Mouse (Mus musculus) right cerebral cortex, adult 2 months (tissue): ENCODE measurements around the gene Faap20.

Source experiments
- DNase-seq, 2 experiments: peaks; one replicate each; pipeline ENCODE4 v3.0.0; 2021 to 2022; ENCODE audit warnings: low spot score in 2 of 2

Gene Faap20

GRCm38 (mm10) chr4:155249648-155250351, at the start of gene Faap20:
Faap20 (plus strand) TSS chr4:155249802.
- peak; percentile 80 to 81 for DNase-seq

GRCm38 (mm10) chr4:155200861-155201390, 48.7 kb upstream of the Faap20 start:
- no peak for DNase-seq

DNA sequence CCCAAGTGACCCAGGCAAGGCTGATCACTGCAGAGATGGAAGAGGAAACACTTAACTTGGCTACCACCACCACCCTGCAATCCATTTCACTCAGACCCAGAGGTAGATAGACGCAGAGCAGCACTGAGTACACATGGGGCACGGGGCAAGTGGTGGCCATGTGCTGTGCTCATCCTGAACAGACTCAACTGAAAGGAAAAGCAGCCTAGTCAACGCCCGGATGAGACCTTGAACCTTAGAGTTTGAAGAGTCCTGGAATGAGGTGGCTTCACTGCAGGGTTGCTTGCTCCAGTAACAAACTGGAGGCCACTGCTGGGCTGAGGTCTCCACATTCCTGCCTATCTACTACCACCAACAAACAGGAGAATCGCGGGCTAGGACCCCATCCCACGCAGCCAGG, 47.8 kb upstream of the Faap20 start:
- DNase-seq = no peak

GRCm38 (mm10) chr4:155205919-155206318, 43.7 kb upstream of the Faap20 start:
- no peak for DNase-seq

GRCm38 (mm10) chr4:155206498-155206897, 43.1 kb upstream of the Faap20 start:
- no peak for DNase-seq

- DNase-seq = no peak
Measured at GRCm38 (mm10) chr4:155207841-155208240, 41.8 kb upstream of the Faap20 start.

DNA sequence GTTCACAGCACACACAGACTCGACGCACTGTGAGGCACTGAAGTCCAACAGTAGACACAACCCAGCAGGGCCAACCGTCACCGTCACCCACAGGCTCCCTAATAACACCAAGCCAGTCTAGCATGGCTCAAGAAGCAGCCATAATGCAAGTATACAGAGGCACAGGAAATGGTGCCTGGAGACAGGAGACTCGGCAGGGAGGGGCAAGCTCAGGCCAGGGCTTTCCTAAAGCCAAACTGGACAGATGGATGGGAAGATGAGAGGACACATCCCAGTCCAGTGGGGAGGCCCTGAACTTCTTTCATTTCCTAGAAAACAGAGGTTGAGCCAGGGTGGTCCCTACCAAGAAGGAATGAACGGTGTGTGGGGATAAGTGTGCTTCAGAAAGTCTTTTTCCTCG, 41.0 kb upstream of the Faap20 start:
- DNase-seq = no peak

DNA sequence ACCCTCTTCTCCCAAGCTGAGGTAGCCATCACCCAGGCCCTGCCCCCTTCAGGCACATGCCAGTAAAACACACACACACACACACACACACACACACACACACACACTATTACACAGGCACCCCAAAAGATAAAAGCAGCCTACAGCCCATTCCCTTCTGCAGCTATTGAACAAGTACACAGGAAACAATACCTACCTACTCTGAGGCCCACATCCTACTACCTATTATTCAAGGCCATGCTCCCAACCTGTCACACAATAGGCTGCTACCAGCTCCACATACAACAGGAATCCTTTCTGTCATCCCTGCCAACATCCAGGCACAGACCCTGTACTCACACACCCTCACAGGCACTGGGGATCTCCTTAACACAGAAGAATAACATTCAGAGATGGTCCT, 40.5 kb upstream of the Faap20 start:
- DNase-seq = no peak

DNA sequence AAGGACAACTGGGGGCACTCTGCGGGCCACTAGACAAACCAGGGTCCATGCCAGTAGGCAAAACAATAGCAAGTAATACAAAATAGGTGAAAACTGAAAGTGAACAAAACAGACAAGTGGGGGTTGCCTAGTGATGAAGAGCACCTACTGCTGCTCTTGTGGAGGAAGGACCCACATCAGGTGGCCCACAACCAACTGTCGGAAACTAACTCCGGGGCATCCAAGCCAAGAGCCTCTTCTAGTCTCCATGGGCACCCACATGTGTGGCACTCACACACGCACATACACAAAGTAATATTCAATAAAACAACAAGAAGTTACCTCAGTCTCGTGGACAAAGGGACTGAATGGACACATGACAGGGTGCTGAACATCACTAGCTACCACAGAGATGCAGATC, 40.1 kb upstream of the Faap20 start:
- no peak for DNase-seq

- DNase-seq = no peak
Measured at GRCm38 (mm10) chr4:155213052-155213751, 36.4 kb upstream of the Faap20 start.

GRCm38 (mm10) chr4:155213752-155214054, 35.9 kb upstream of the Faap20 start:
- no peak for DNase-seq

- no peak for DNase-seq
Measured at GRCm38 (mm10) chr4:155214188-155214587, 35.4 kb upstream of the Faap20 start.

DNA sequence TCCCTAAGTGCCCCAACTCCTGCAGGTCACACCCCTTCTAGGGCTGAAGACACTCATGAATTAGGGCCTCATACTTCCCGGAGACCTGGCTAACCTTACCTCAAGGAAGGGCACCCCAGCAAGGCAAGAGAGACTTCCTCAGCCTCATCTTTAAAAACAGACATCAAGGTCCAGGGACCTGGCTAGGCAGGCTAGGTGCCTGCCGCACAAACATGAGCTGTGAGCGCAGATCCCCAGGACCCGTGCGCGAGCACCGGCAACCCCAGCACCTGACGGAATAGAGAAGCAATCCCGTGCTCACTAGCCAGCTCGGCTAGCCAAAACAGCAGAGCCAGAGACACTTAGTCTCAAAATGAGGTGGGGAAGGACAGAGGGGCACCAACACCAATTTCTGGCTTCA, 34.8 kb upstream of the Faap20 start:
- no peak for DNase-seq

DNA sequence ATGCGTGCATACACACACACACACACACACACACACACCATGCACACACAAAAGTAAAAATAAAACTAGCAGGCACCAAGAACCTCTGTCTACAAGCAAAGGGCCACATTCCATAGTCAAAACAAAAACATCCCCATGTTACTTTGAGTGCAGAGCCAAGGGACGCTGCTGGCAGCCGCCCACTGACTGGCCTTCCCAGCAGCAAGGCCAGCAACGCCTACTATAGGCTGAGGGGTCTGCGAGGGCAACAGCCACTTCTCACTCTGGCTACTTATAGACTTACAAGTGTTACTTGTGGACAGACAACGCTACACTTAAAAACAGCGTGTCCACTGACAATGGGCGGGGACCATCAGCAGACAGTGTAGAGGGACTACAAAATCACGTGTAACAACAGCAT, 34.4 kb upstream of the Faap20 start:
- DNase-seq = no peak

- DNase-seq = peak; percentile 65 to 72
Measured at GRCm38 (mm10) chr4:155215773-155216630, 33.6 kb upstream of the Faap20 start.

GRCm38 (mm10) chr4:155217241-155218103, 32.1 kb upstream of the Faap20 start:
- DNase-seq = no peak

- no peak for DNase-seq
Measured at GRCm38 (mm10) chr4:155218104-155218732, 31.4 kb upstream of the Faap20 start.

GRCm38 (mm10) chr4:155219271-155220212, 30.1 kb upstream of the Faap20 start:
- no peak for DNase-seq

GRCm38 (mm10) chr4:155220213-155221100, 29.1 kb upstream of the Faap20 start:
- no peak for DNase-seq
